Mouse (Mus musculus): ENCODE data around the gene Ncstn. TPM values are rescaled to one million over a fixed set of nuclear protein-coding genes. Genes with fewer than 3 reads are reported as not detected.

The Ncstn gene
- total and polyA plus RNA-seq, 3 experiments = 15.0 to 56.1 (median 24.5) TPM

DNA sequence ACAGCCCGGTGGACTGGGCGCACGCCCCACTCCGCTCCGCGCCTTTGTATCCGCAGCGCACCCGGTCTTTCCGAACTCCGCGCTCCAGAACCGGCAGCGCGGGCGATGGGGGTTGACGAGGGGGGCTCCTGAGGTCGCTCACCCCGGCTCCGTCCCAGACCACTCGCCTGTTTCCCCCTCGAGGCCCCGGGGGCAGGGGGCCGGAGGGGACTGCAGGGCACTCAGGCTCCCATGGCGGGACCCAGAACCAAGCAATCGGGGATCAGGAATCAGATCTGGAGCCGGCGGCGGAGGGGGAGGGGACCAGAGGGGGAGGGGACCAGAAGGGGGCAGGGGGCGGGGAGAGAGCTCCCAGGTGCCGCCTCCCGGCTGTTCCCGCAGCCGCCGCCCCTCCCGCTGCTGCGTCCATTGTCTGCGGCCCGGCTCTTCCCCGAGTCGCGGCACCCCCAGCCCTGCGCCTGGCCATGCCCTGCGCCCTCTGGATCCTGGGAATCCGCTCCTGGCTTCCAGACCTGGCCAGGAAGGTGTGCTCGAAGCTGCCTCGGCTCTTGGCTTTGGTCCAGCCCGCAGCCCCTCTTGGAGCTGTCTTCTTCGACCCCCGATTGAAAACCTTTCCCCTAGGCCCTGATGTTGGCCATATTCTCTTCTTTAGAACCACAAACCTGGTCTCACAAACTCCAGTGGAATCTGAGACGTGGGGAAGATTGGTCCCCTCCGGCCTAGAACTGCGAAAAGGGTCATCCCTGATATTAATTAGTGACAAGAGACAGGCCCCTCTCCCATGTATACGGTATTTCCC is 55.4 kb downstream of the Ncstn start:
- dilution Hi-C loops (cut with MboI; ENCODE audit: extremely low pct_ligation_motif_present, extremely low pct_unique_long_range_greater_than_20kb, low sequenced_read_pairs) (no loop called here), in situ Hi-C loops (cut with MboI; ENCODE audit: low pct_ligation_motif_present, low pct_unique_long_range_greater_than_20kb, low sequenced_read_pairs) (loop anchor here (25.0 kb wide), 1 partner anchor 285 kb away; no protein-coding TSS in a partner anchor)
- Histone ChIP-seq H3K79me2 (replicated peaks; ENCODE audit: control insufficient read depth, extremely low read depth, insufficient read depth, poor library complexity, severe bottlenecking) (no peaks in the 10 kb centered on the region), H3K27ac (ENCODE audit: insufficient read depth, low read depth) (no peak overlapping the region), H3K4me1 (ENCODE audit: control insufficient read depth in 1 of 2, insufficient read depth in 2 of 2) (peaks cover 7 to 37% of the 10 kb centered on the region in 2 experiments; a peak in 3 of 4 replicates), H3K4me2 (ENCODE audit: insufficient read depth, low read depth, poor library complexity, severe bottlenecking) (peak overlapping the region; percentile 73), H3K9me3 (replicated peaks; ENCODE audit: low read length) (no peaks in the 10 kb centered on the region), H3K27me3 (replicated peaks) (no peaks in the 10 kb centered on the region), H3K36me3 (replicated peaks in 1 of 2; ENCODE audit: control insufficient read depth in 1 of 2, insufficient read depth in 1 of 2, low read length in 1 of 2) (peaks cover 0 to 7% of the 10 kb centered on the region in 2 experiments), H3K9ac (ENCODE audit: insufficient read depth, low read depth) (peak overlapping the region; percentile 45), H3K4me3 (replicated peaks in 1 of 3; ENCODE audit: low read depth in 2 of 3, low read length in 2 of 3, poor library complexity in 1 of 3) (peak overlapping the region; percentile 65 to 83 (median 70))
- TF ChIP-seq NRF1 (IDR thresholded peaks at IDR 0.05; ENCODE audit: low read depth, low read length) (no peak), ZKSCAN1 (IDR thresholded peaks at IDR 0.05; ENCODE audit: borderline replicate concordance, low read depth, low read length) (no peak), BHLHE40 (IDR thresholded peaks at IDR 0.05; ENCODE audit: low read depth, low read length) (no peak), JUND (conservative IDR thresholded peaks at IDR 0.05; ENCODE audit: low read depth, low read length) (no peak), SIN3A (IDR thresholded peaks at IDR 0.05; ENCODE audit: low read length) (peak; percentile 36; the same call in 1 of the 2 replicates), CHD1 (IDR thresholded peaks at IDR 0.05; ENCODE audit: low read depth, low read length) (no peak), UBTF (IDR thresholded peaks at IDR 0.05; ENCODE audit: low read depth, low read length) (peak; percentile 57; the same call in 1 of the 2 replicates), SMC3 (IDR thresholded peaks at IDR 0.05; ENCODE audit: low read depth, low read length) (no peak), ZMIZ1 (IDR thresholded peaks at IDR 0.05; ENCODE audit: low read depth, low read length) (no peak), MAZ (IDR thresholded peaks at IDR 0.05; ENCODE audit: low read depth, low read length) (peak; percentile 73), MAX (IDR thresholded peaks at IDR 0.05; ENCODE audit: low read length) (no peak), TBP (conservative IDR thresholded peaks at IDR 0.05; ENCODE audit: low read depth, low read length) (no peak), POLR2AphosphoS2 (IDR thresholded peaks at IDR 0.05; ENCODE audit: low read depth, low read length) (no peak), ZC3H11A (IDR thresholded peaks at IDR 0.05; ENCODE audit: low read depth, low read length) (no peak), CTCF (conservative IDR thresholded peaks at IDR 0.05 in 1 of 2, IDR thresholded peaks at IDR 0.05 in 1 of 2; ENCODE audit: low read depth in 2 of 2, low read length in 2 of 2) (no peak), USF2 (conservative IDR thresholded peaks at IDR 0.05; ENCODE audit: low read depth, low read length) (no peak), ZNF384 (IDR thresholded peaks at IDR 0.05; ENCODE audit: low read depth, low read length) (no peak), RAD21 (IDR thresholded peaks at IDR 0.05; ENCODE audit: low read depth, low read length) (no peak), MEF2A (IDR thresholded peaks at IDR 0.05; ENCODE audit: borderline replicate concordance, low read depth, low read length) (no peak), USF1 (IDR thresholded peaks at IDR 0.05; ENCODE audit: low read depth, low read length) (no peak), NELFE (IDR thresholded peaks at IDR 0.05; ENCODE audit: low read depth, low read length) (0 out of 2 replicates have a peak, but pooled peaks have one; percentile 27), EP300 (IDR thresholded peaks at IDR 0.05; ENCODE audit: low read length) (no peak), E2F4 (IDR thresholded peaks at IDR 0.05; ENCODE audit: insufficient replicate concordance, low read depth, low read length) (no peak), ETS1 (conservative IDR thresholded peaks at IDR 0.05; ENCODE audit: low read depth, low read length) (no peak), IRF4 (IDR thresholded peaks at IDR 0.05; ENCODE audit: low read depth, low read length) (peak; percentile 44; the same call in 1 of the 2 replicates), MYC (IDR thresholded peaks at IDR 0.05; ENCODE audit: low read depth, low read length) (no peak), HCFC1 (IDR thresholded peaks at IDR 0.05; ENCODE audit: low read depth, low read length) (peak; percentile 54), RCOR1 (conservative IDR thresholded peaks at IDR 0.05; ENCODE audit: low read depth, low read length) (no peak), PAX5 (IDR thresholded peaks at IDR 0.05; ENCODE audit: low read length) (no peak), CHD2 (IDR thresholded peaks at IDR 0.05; ENCODE audit: low read length) (peak; percentile 89), MAFK (IDR thresholded peaks at IDR 0.05; ENCODE audit: insufficient replicate concordance, low read length) (no peak), JUN (IDR thresholded peaks at IDR 0.05; ENCODE audit: insufficient read depth, low read depth, low read length) (no peak), KAT2A (IDR thresholded peaks at IDR 0.05; ENCODE audit: insufficient replicate concordance, low read length) (no peak), MXI1 (IDR thresholded peaks at IDR 0.05; ENCODE audit: low read depth, low read length) (no peak), ELF1 (IDR thresholded peaks at IDR 0.05; ENCODE audit: low read depth, low read length) (0 out of 2 replicates have a peak, but pooled peaks have one; percentile 23), GABPA (IDR thresholded peaks at IDR 0.05; ENCODE audit: insufficient replicate concordance, low read depth, low read length) (no peak), TCF12 (IDR thresholded peaks at IDR 0.05; ENCODE audit: low read depth, low read length) (0 out of 2 replicates have a peak, but pooled peaks have one; percentile 35), POLR2A (IDR thresholded peaks at IDR 0.05; ENCODE audit: low read depth, low read length) (peak; percentile 60; the same call in 1 of the 2 replicates)
- peak; percentile 69 for DNase-seq (ENCODE audit: extremely low read depth)

All from CH12.LX (cell line).